Mouse (Mus musculus): ENCODE measurements around the gene Nkx2-1.

Gene Nkx2-1

GRCm38 (mm10) chr12:56522191-56522590 lies 14.5 kb downstream of the Nkx2-1 start:
- no peak for DNase-seq (ENCODE audit: low spot score)

DNA sequence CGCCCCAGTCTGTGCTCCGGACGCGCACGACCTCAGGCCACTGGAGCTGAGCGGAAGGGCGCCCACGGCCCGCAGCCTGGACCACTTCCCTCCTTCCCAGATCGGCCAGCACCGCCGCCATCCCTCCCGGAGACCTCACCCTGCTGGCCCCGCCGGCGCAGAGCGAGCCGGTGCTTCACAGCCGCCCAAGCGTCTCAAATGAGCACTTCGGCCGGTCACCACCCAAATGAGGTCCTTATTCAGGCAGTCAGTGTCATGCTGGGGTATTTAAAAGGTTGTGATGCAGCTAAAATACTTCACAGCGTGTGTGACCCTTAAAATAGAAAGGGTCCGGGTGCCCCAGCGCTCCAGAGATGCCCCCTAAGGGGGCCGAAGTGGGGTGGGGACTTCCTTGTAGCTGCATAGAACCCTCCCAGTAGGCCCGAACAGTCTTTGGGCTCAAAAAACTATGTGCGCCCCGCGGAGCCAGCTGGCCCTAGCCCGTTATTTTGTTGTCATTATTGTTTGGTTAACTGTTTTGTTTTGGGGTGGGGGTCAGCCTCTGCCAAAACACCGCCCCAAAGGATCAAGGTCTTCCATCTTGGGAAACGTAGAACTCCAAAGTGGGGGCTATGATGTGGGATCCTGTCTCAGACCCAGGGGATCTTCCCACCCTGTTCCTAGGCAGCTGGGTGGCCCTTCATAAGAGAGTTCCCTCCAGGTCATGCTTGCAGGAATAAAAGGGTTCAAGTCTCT lies 15.4 kb downstream of the Nkx2-1 start:
- no peak for DNase-seq (ENCODE audit: low spot score)

GRCm38 (mm10) chr12:56520396-56521105 lies 16.2 kb downstream of the Nkx2-1 start:
- no peak for DNase-seq (ENCODE audit: low spot score)

GRCm38 (mm10) chr12:56519738-56520191 lies 16.9 kb downstream of the Nkx2-1 start:
- no peak for DNase-seq (ENCODE audit: low spot score)

DNA sequence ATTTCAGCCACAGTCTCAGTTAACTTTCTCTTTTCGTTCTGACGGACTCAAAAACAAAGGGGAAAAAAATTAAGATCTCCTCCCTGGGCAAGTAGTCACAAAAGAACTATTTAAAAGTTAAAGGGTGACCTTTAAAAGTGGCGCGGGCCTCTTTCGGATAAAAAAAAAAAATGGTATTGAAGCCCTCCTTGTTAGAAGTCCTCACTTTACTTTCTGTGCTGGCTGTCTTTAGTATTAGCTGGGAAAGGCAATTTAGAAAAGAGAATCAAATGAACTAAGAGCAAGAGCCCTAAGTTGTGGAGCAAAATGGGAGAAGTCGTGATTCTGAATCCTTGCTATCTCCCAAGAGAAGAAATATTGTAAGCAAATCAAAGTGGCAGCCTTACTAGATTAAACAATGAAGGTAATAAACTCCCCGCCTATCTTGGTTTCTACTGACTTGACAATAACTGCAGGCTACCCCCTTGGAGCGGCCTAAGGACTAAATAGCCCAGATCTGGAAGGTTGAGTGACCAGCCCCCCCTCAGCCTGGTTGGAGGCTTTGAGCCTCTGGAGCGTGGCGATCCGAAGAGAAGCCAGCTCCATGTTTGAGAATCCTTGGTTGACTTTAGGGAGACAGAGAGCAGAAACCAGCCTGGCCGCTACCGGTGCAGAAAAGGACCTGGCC lies 17.5 kb downstream of the Nkx2-1 start:
- DNase-seq (ENCODE audit: low spot score), result no peak

DNA sequence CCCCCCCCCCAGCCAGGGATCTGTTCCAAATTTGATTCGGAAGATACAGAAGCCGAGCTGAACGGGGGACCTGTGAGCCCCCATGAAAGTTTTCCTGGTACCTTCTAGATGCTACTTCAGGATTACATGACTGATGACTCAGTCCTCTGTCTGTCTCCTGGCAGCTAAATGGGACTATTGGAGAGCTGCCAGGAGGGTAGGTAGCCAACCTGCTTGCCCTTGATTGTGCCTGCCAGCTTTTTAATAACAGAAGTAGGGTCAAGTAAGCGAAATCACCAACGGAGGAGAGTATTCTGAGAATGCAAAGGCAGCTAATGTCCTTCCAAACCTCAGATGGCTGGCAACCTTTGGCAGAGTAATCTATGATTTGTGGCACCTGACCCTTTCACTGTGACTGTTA lies 18.5 kb downstream of the Nkx2-1 start:
- no peak for DNase-seq (ENCODE audit: low spot score)

GRCm38 (mm10) chr12:56514831-56515230 lies 21.9 kb downstream of the Nkx2-1 start:
- no peak for DNase-seq (ENCODE audit: low spot score)

GRCm38 (mm10) chr12:56508413-56508812 lies 28.3 kb downstream of the Nkx2-1 start:
- DNase-seq (ENCODE audit: low spot score), result no peak

DNA sequence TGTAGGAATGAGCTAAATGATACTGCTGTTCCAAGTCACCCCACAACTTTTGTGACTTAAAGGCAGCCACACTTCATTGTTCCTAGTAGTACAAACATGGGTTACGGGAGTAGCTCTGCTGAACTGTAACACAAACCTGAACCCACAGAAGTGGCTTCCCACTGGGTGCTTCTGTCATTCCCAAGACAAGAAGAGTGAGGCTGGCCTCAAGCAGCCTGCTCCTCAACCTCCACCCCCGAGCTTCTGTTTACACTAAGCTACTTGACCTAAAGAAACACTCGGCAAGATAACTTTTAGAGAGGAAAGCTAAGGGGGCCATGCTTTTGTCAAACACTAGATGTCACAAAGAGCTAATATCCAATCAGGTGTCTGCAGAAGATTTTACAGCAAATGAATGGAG lies 49.7 kb downstream of the Nkx2-1 start:
- no peak for DNase-seq (ENCODE audit: low spot score)

DNA sequence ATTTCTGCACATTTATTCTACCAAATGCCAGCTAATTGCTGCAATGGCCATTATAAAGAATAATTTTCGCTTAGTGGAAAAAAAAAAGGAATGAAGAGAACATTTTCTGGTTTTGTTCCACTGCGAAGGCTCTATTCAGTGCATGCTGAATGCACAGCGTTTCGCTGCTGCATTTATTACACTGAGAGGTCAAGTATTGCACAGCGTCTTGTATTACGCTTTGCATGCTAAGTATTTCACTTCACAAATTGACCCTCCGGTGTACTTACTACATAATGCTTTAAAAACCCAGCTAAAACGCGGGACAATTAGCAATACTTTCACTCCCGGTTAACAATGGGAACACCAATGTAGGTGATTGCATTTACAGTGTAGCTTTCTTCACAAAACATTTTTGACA lies 54.1 kb downstream of the Nkx2-1 start:
- DNase-seq (ENCODE audit: low spot score), result no peak

Data from layer of hippocampus, adult 11-12 months (tissue).